ENCODE assay signal across 15 mouse cellular contexts in the genomic region with DNA sequence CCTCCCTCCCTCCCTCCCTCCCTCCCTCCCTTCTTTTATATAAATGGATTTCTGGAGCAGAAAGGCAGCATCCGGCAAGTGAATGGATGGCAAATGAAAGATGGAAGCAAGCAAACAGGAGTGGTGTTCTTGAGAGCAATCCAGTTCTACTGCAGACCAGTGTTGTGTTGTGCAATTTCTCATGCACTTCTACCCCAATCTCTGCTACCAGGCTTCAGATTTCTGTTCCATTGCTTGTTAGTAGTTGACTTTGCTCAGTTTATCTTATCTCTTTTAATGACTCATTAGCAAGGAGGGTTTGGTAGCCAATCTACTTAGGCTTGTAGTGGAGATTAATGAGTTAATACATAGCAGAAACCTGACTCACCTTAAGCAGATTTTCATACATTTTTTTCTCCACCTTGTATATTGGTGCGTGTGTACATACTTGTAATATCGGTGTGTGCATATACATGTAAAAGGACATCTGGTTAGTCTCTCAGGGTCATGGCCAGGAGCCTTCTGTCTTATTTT.
"Had no signal": no experiment of that assay in that cellular context is flagged by ENCODE, and none has a peak within 500 bp of the region (broad histone marks: within the 10 kb centered on the region; RNA-seq: fewer than 3 reads in every experiment).

No protein-coding gene starts in this region.

- H3K4me1 ChIP-seq: heart, embryonic 13.5 days; heart, embryonic 15.5 days; hindbrain, embryonic 13.5 days; hindbrain, embryonic 15.5 days; limb, embryonic 13.5 days; limb, embryonic 15.5 days; liver, embryonic 12.5 days had no signal

- H3K27me3 ChIP-seq: heart, embryonic 13.5 days; heart, embryonic 15.5 days; hindbrain, embryonic 13.5 days; hindbrain, embryonic 15.5 days; limb, embryonic 13.5 days; limb, embryonic 15.5 days; liver, embryonic 12.5 days had no signal

- H3K4me3 ChIP-seq: heart, adult 2 months; heart, embryonic 13.5 days; heart, embryonic 15.5 days; hindbrain, embryonic 13.5 days; hindbrain, embryonic 15.5 days; limb, embryonic 13.5 days; limb, embryonic 15.5 days; liver, embryonic 12.5 days had no signal

- H3K9ac ChIP-seq: heart, embryonic 13.5 days; heart, embryonic 15.5 days; hindbrain, embryonic 13.5 days; hindbrain, embryonic 15.5 days; limb, embryonic 13.5 days; limb, embryonic 15.5 days; liver, embryonic 12.5 days had no signal

- H3K36me3 ChIP-seq: heart, embryonic 13.5 days; heart, embryonic 15.5 days; hindbrain, embryonic 13.5 days; hindbrain, embryonic 15.5 days; limb, embryonic 13.5 days; limb, embryonic 15.5 days; liver, embryonic 12.5 days had no signal

- H3K4me2 ChIP-seq: heart, embryonic 11.5 days; heart, embryonic 13.5 days; heart, embryonic 15.5 days; hindbrain, embryonic 13.5 days; hindbrain, embryonic 15.5 days; limb, embryonic 13.5 days; limb, embryonic 15.5 days; liver, embryonic 12.5 days had no signal

- DNase-seq: gastrocnemius, postnatal 36 days; heart, adult 11 months; heart, adult 2 months; heart, postnatal 36 days; layer of hippocampus, adult 9-11 months; layer of hippocampus, postnatal 36 days had no signal

- H3K9me3 ChIP-seq: heart, embryonic 13.5 days; heart, embryonic 15.5 days; hindbrain, embryonic 13.5 days; hindbrain, embryonic 15.5 days; limb, embryonic 13.5 days; limb, embryonic 15.5 days; liver, embryonic 12.5 days had no signal

- ATAC-seq: liver, embryonic 12.5 days had no signal

- H3K27ac ChIP-seq: heart, adult 2 months; heart, embryonic 13.5 days; heart, embryonic 15.5 days; hindbrain, embryonic 13.5 days; hindbrain, embryonic 15.5 days; hindbrain, postnatal 0 days; limb, embryonic 13.5 days; limb, embryonic 15.5 days; liver, embryonic 12.5 days had no signal
